Mouse (Mus musculus) MEL (cell line): ENCODE data around the gene Chst8. TPM values are rescaled to one million over a fixed set of nuclear protein-coding genes. Genes with fewer than 3 reads are reported as not detected.
A peak's percentile ranks its signal among the peaks of the same experiment; 100 is the strongest.

Experiments used
- DNase-seq: peaks from one replicate; pipeline ENCODE4 v3.0.0; 2011; ENCODE audit warnings: low read depth, low spot score
- H3K27ac ChIP-seq: 2 replicates; pipeline ENCODE4 v1.5.1; 2012; ENCODE audit warnings: low read depth, mild to moderate bottlenecking, control low read depth, low read length, moderate library complexity; ENCODE audit not compliant: control insufficient read depth
- H3K27me3 ChIP-seq, 2 experiments: fragments of 150-350 bp in 1 of 2; sonication (generic) in 1 of 2; 2 replicates each; pipeline ENCODE4 v1.6.1; 2012; ENCODE audit warnings: low read length in 2 of 2, mild to moderate bottlenecking in 2 of 2, improper control_type of control experiment in 1 of 2, moderate library complexity in 1 of 2; ENCODE audit not compliant: insufficient read depth in 2 of 2, control insufficient read depth in 1 of 2
- H3K36me3 ChIP-seq, 2 experiments: 2 replicates each; pipeline ENCODE4 v1.6.1; 2012 to 2014; ENCODE audit warnings: low read length in 2 of 2, improper control_type of control experiment in 1 of 2, inconsistent platforms in 1 of 2, mild to moderate bottlenecking in 1 of 2; ENCODE audit not compliant: insufficient read depth in 2 of 2, control insufficient read depth in 1 of 2
- H3K4me1 ChIP-seq, 2 experiments: fragments of 150-350 bp in 1 of 2; sonication (generic) in 1 of 2; 2 replicates each; pipeline ENCODE4 v1.6.1; 2012; ENCODE audit warnings: low read length in 2 of 2, improper control_type of control experiment in 1 of 2, mild to moderate bottlenecking in 1 of 2; ENCODE audit not compliant: insufficient read depth in 2 of 2, control insufficient read depth in 1 of 2
- H3K4me3 ChIP-seq, 2 experiments: fragments of 150-350 bp in 1 of 2; sonication (generic) in 1 of 2; 2 replicates each; pipeline ENCODE4 v1.5.1; 2012; ENCODE audit warnings: low read depth in 2 of 2, low read length in 2 of 2, mild to moderate bottlenecking in 2 of 2, moderate library complexity in 2 of 2, control low read depth in 1 of 2, improper control_type of control experiment in 1 of 2; ENCODE audit not compliant: control insufficient read depth in 1 of 2, insufficient read depth in 1 of 2
- H3K79me2 ChIP-seq: 2 replicates; pipeline ENCODE4 v1.6.1; 2012; ENCODE audit warnings: mild to moderate bottlenecking, low read length, moderate library complexity; ENCODE audit not compliant: control insufficient read depth, poor library complexity, insufficient read depth
- H3K9ac ChIP-seq: 2 replicates; pipeline ENCODE4 v1.6.1; 2012; ENCODE audit warnings: low read depth, mild to moderate bottlenecking, control low read depth, low read length, moderate library complexity; ENCODE audit not compliant: control insufficient read depth, poor library complexity, severe bottlenecking
- H3K9me3 ChIP-seq: fragments of 150-350 bp; sonication (generic); replicated peaks from 2 replicates; pipeline ENCODE4 v1.6.1; 2012; ENCODE audit warnings: mild to moderate bottlenecking, low read length, improper control_type of control experiment, moderate library complexity; ENCODE audit not compliant: insufficient read depth
- CTCF ChIP-seq, 3 experiments: IDR thresholded peaks in 2 of 3; conservative IDR thresholded peaks in 1 of 3; 2 replicates each; pipeline ENCODE4 v1.5.1; 2011 to 2012; ENCODE audit warnings: low read length in 3 of 3, low read depth in 2 of 3, mild to moderate bottlenecking in 2 of 3, improper control_type of control experiment in 1 of 3, inconsistent platforms in 1 of 3, mixed read lengths in 1 of 3, moderate library complexity in 1 of 3; ENCODE audit not compliant: control insufficient read depth in 1 of 3, insufficient read depth in 1 of 3, poor library complexity in 1 of 3, severe bottlenecking in 1 of 3
- E2F4 ChIP-seq: IDR thresholded peaks from 2 replicates; pipeline ENCODE4 v1.6.1; 2011; ENCODE audit warnings: low read depth, low read length, improper control_type of control experiment, borderline replicate concordance
- ELF1 ChIP-seq: IDR thresholded peaks from 2 replicates; pipeline ENCODE4 v1.6.1; 2014; ENCODE audit warnings: low read depth, mild to moderate bottlenecking, inconsistent platforms, low read length, improper control_type of control experiment, moderate library complexity
- ETS1 ChIP-seq: IDR thresholded peaks from 2 replicates; pipeline ENCODE4 v1.6.1; 2012; ENCODE audit warnings: low read depth, mild to moderate bottlenecking, inconsistent platforms, low read length, improper control_type of control experiment, moderate library complexity
- GABPA ChIP-seq: IDR thresholded peaks from 2 replicates; pipeline ENCODE4 v1.6.1; 2012; ENCODE audit warnings: low read depth, mild to moderate bottlenecking, inconsistent platforms, low read length, improper control_type of control experiment, moderate library complexity
- HCFC1 ChIP-seq: IDR thresholded peaks from 2 replicates; pipeline ENCODE4 v1.6.1; 2012; ENCODE audit warnings: low read depth, mild to moderate bottlenecking, inconsistent platforms, low read length, improper control_type of control experiment, moderate library complexity
- JUND ChIP-seq: IDR thresholded peaks from 2 replicates; pipeline ENCODE4 v1.6.1; 2011; ENCODE audit warnings: low read depth, mild to moderate bottlenecking, improper control_type of control experiment, low read length
- KAT2A ChIP-seq: conservative IDR thresholded peaks from 2 replicates; pipeline ENCODE4 v1.6.1; 2012; ENCODE audit warnings: low read depth, low read length, improper control_type of control experiment, inconsistent platforms
- MAFK ChIP-seq: IDR thresholded peaks from 2 replicates; pipeline ENCODE4 v1.6.1; 2011; ENCODE audit warnings: low read depth, mild to moderate bottlenecking, low read length, improper control_type of control experiment, borderline replicate concordance
- MXI1 ChIP-seq: IDR thresholded peaks from 2 replicates; pipeline ENCODE4 v1.6.1; 2011; ENCODE audit warnings: mild to moderate bottlenecking, low read depth, low read length, improper control_type of control experiment
- MYB ChIP-seq: IDR thresholded peaks from 2 replicates; pipeline ENCODE4 v1.6.1; 2011; ENCODE audit warnings: mild to moderate bottlenecking, low read depth, low read length, improper control_type of control experiment
- NRF1 ChIP-seq: IDR thresholded peaks from 2 replicates; pipeline ENCODE4 v1.6.1; 2014; ENCODE audit warnings: low read depth, mild to moderate bottlenecking, inconsistent platforms, low read length, improper control_type of control experiment, moderate library complexity; ENCODE audit not compliant: poor library complexity, insufficient read depth, severe bottlenecking
- POLR2A ChIP-seq, 2 experiments: IDR thresholded peaks; 2 replicates each; pipeline ENCODE4 v1.6.1; 2011 to 2012; ENCODE audit warnings: low read length in 2 of 2, mild to moderate bottlenecking in 2 of 2, control low read depth in 1 of 2, improper control_type of control experiment in 1 of 2, low read depth in 1 of 2, moderate library complexity in 1 of 2; ENCODE audit not compliant: control insufficient read depth in 1 of 2, insufficient read depth in 1 of 2, poor library complexity in 1 of 2
- POLR2AphosphoS2 ChIP-seq: IDR thresholded peaks from 2 replicates; pipeline ENCODE4 v1.6.1; 2011; ENCODE audit warnings: low read length, improper control_type of control experiment
- POLR2AphosphoS5 ChIP-seq: IDR thresholded peaks from 2 replicates; pipeline ENCODE4 v1.6.1; 2012; ENCODE audit warnings: low read depth, borderline replicate concordance, mild to moderate bottlenecking, inconsistent platforms, low read length, moderate library complexity, mixed read lengths
- RAD21 ChIP-seq: IDR thresholded peaks from 2 replicates; pipeline ENCODE4 v1.6.1; 2011; ENCODE audit warnings: mild to moderate bottlenecking, low read depth, low read length, improper control_type of control experiment
- RCOR1 ChIP-seq: IDR thresholded peaks from 2 replicates; pipeline ENCODE4 v1.6.1; 2012; ENCODE audit warnings: low read depth, mild to moderate bottlenecking, inconsistent platforms, low read length, improper control_type of control experiment
- SMC3 ChIP-seq: IDR thresholded peaks from 2 replicates; pipeline ENCODE4 v1.6.1; 2011; ENCODE audit warnings: low read depth, low read length, improper control_type of control experiment
- TAL1 ChIP-seq: IDR thresholded peaks from 2 replicates; pipeline ENCODE4 v1.6.1; 2012; ENCODE audit warnings: mild to moderate bottlenecking, inconsistent platforms, low read length, moderate library complexity, mixed read lengths
- UBTF ChIP-seq: IDR thresholded peaks from 2 replicates; pipeline ENCODE4 v1.6.1; 2012; ENCODE audit warnings: low read depth, mild to moderate bottlenecking, inconsistent platforms, low read length, improper control_type of control experiment, moderate library complexity, borderline replicate concordance; ENCODE audit not compliant: insufficient read depth
- ZC3H11A ChIP-seq: IDR thresholded peaks from 2 replicates; pipeline ENCODE4 v1.6.1; 2012; ENCODE audit warnings: low read depth, mild to moderate bottlenecking, inconsistent platforms, low read length, improper control_type of control experiment
- ZNF384 ChIP-seq: IDR thresholded peaks from 2 replicates; pipeline ENCODE4 v1.6.1; 2012; ENCODE audit warnings: low read depth, mild to moderate bottlenecking, inconsistent platforms, low read length, improper control_type of control experiment
- polyA plus RNA-seq, 2 experiments: library from polyadenylated mRNA; stranded (reverse) in 1 of 2; unstranded in 1 of 2; fragments of >175 nt in 1 of 2; fragments of >200 nt in 1 of 2; gene quantifications; 2 replicates each; pipeline versions ENCODE4 v1.2.1 to v1.2.4; 2012; ENCODE audit warnings: low replicate concordance in 2 of 2, low read depth in 1 of 2; ENCODE audit not compliant: insufficient read length in 2 of 2, insufficient read depth in 1 of 2, missing spikeins in 1 of 2
- total RNA-seq: library from RNA; depleted of rRNA; stranded (reverse); fragments of 300-350 nt; gene quantifications from 2 replicates; pipeline ENCODE4 v1.2.3, GENCODE M21; 2012

Chst8 gene
- total and polyA plus RNA-seq, 3 experiments, result not detected

- H3K27ac ChIP-seq, result no peak overlapping the region
- H3K79me2 ChIP-seq, result no peaks in the 10 kb centered on the region
- H3K9me3 ChIP-seq, result no peaks in the 10 kb centered on the region
- H3K9ac ChIP-seq, result no peak overlapping the region
- TF ChIP-seq JUND (peak; percentile 67; the same call in 1 of the 2 replicates), CTCF (IDR thresholded peaks at IDR 0.05 in 2 of 3, conservative IDR thresholded peaks at IDR 0.05 in 1 of 3; ENCODE audit: control insufficient read depth in 1 of 3, insufficient read depth in 1 of 3, low read depth in 2 of 3, low read length in 3 of 3, poor library complexity in 1 of 3, severe bottlenecking in 1 of 3) (peak; percentile 47 to 70 (median 60)), ZC3H11A (0 out of 2 replicates have a peak, but pooled peaks have one; percentile 6), TAL1 (no peak), SMC3 (peak; percentile 48; the same call in 1 of the 2 replicates), GABPA (no peak)
- H3K27me3 ChIP-seq, result no peaks in the 10 kb centered on the region
- H3K36me3 ChIP-seq, result no peaks in the 10 kb centered on the region
- H3K4me1 ChIP-seq, result no peaks in the 10 kb centered on the region
- H3K4me3 ChIP-seq, result no peak overlapping the region
- peak; percentile 60 for DNase-seq
These were observed 13.9 kb upstream of the Chst8 start for GRCm38 (mm10) chr7:34826255-34826909.

- Histone ChIP-seq H3K27me3 (no peaks in the 10 kb centered on the region), H3K4me1 (no peaks in the 10 kb centered on the region), H3K27ac (no peak overlapping the region), H3K36me3 (no peaks in the 10 kb centered on the region), H3K79me2 (no peaks in the 10 kb centered on the region), H3K9me3 (no peaks in the 10 kb centered on the region)
- TF ChIP-seq ZC3H11A (no peak), RAD21 (no peak), POLR2AphosphoS5 (no peak), RCOR1 (no peak), ZNF384 (no peak), UBTF (no peak), ETS1 (no peak), NRF1 (no peak), POLR2AphosphoS2 (no peak), MXI1 (no peak), HCFC1 (no peak), E2F4 (no peak), ELF1 (no peak), POLR2A (IDR thresholded peaks at IDR 0.05; ENCODE audit: control insufficient read depth in 1 of 2, insufficient read depth in 1 of 2, low read depth in 1 of 2, low read length in 2 of 2, poor library complexity in 1 of 2) (no peak), JUND (no peak), MAFK (no peak), KAT2A (no peak), MYB (no peak)
- TF ChIP-seq, all 39 proteins: peak for 0
- Histone ChIP-seq H3K9ac (no peak overlapping the region), H3K4me3 (no peak overlapping the region)
- DNase-seq, result no peak
These were observed 9.1 kb upstream of the Chst8 start for GRCm38 (mm10) chr7:34821587-34821986.
